Mouse (Mus musculus): ENCODE measurements around the gene Imp3. TPM values are rescaled to one million over a fixed set of nuclear protein-coding genes. Genes with fewer than 3 reads are reported as not detected.

Imp3 gene
- polyA plus RNA-seq, 1 experiment: 83.1 TPM

GRCm38 (mm10) chr9:56925291-56926024 lies 11.8 kb upstream of the Imp3 start:
- H3K4me1 ChIP-seq (ENCODE audit: control insufficient read depth, insufficient read depth, low read length): no peaks in the 10 kb centered on the region; the same call in 1 of the 2 replicates
- TF ChIP-seq CTCF (IDR thresholded peaks at IDR 0.05; ENCODE audit: control insufficient read depth, insufficient read depth, low read length): no peak
- TF ChIP-seq POLR2A (IDR thresholded peaks at IDR 0.05; ENCODE audit: borderline replicate concordance, control insufficient read depth, low read depth, low read length): no peak
- H3K4me3 ChIP-seq (replicated peaks; ENCODE audit: control insufficient read depth, low read depth, low read length): no peak overlapping the region
- 91% methylated on average over 26 of the region's 26 CpGs for WGBS
- H3K27ac ChIP-seq (ENCODE audit: control insufficient read depth, insufficient read depth, low read depth, low read length, poor library complexity): no peak overlapping the region

GRCm38 (mm10) chr9:56926025-56926360 lies 11.3 kb upstream of the Imp3 start:
- H3K4me1 ChIP-seq (ENCODE audit: control insufficient read depth, insufficient read depth, low read length): no peaks in the 10 kb centered on the region; the same call in 1 of the 2 replicates
- TF ChIP-seq CTCF (IDR thresholded peaks at IDR 0.05; ENCODE audit: control insufficient read depth, insufficient read depth, low read length) (no peak), POLR2A (IDR thresholded peaks at IDR 0.05; ENCODE audit: borderline replicate concordance, control insufficient read depth, low read depth, low read length) (no peak)
- 87% methylated on average over 10 of the region's 10 CpGs for WGBS
- no peak overlapping the region for H3K27ac ChIP-seq (ENCODE audit: control insufficient read depth, insufficient read depth, low read depth, low read length, poor library complexity)
- no peak overlapping the region for H3K4me3 ChIP-seq (replicated peaks; ENCODE audit: control insufficient read depth, low read depth, low read length)

- Histone ChIP-seq H3K4me3 (replicated peaks; ENCODE audit: control insufficient read depth, low read depth, low read length) (no peak overlapping the region), H3K27ac (ENCODE audit: control insufficient read depth, insufficient read depth, low read depth, low read length, poor library complexity) (no peak overlapping the region), H3K4me1 (ENCODE audit: control insufficient read depth, insufficient read depth, low read length) (no peaks in the 10 kb centered on the region; the same call in 1 of the 2 replicates)
- TF ChIP-seq CTCF (IDR thresholded peaks at IDR 0.05; ENCODE audit: control insufficient read depth, insufficient read depth, low read length) (no peak), POLR2A (IDR thresholded peaks at IDR 0.05; ENCODE audit: borderline replicate concordance, control insufficient read depth, low read depth, low read length) (no peak)
- 78% methylated on average over 10 of the region's 10 CpGs for WGBS
Observed at GRCm38 (mm10) chr9:56926387-56926786, 10.9 kb upstream of the Imp3 start.

- WGBS: 2% methylated on average over 35 of the region's 35 CpGs
- H3K4me1 ChIP-seq (ENCODE audit: control insufficient read depth, insufficient read depth, low read length): no peaks in the 10 kb centered on the region; the same call in 1 of the 2 replicates
- TF ChIP-seq POLR2A (IDR thresholded peaks at IDR 0.05; ENCODE audit: borderline replicate concordance, control insufficient read depth, low read depth, low read length) (no peak), CTCF (IDR thresholded peaks at IDR 0.05; ENCODE audit: control insufficient read depth, insufficient read depth, low read length) (no peak)
- peak overlapping the region; percentile 79 for H3K4me3 ChIP-seq (replicated peaks; ENCODE audit: control insufficient read depth, low read depth, low read length)
- H3K27ac ChIP-seq (ENCODE audit: control insufficient read depth, insufficient read depth, low read depth, low read length, poor library complexity): 0 out of 2 replicates have a peak overlapping the region, but pooled peaks have one; percentile 13
Observed at GRCm38 (mm10) chr9:56927191-56928012, 9.9 kb upstream of the Imp3 start.

- Histone ChIP-seq H3K27ac (ENCODE audit: control insufficient read depth, insufficient read depth, low read depth, low read length, poor library complexity) (peak within 1 kb of the TSS; percentile 52; the same call in 1 of the 2 replicates), H3K4me1 (ENCODE audit: control insufficient read depth, insufficient read depth, low read length) (no peaks in the 10 kb centered on the region; the same call in 1 of the 2 replicates), H3K4me3 (replicated peaks; ENCODE audit: control insufficient read depth, low read depth, low read length) (peak within 1 kb of the TSS; percentile 79)
- TF ChIP-seq POLR2A (IDR thresholded peaks at IDR 0.05; ENCODE audit: borderline replicate concordance, control insufficient read depth, low read depth, low read length): peak; percentile 45; the same call in 1 of the 2 replicates
- TF ChIP-seq CTCF (IDR thresholded peaks at IDR 0.05; ENCODE audit: control insufficient read depth, insufficient read depth, low read length): peak; percentile 53
- WGBS: under 1% methylated on average over 50 of the region's 50 CpGs
Observed at GRCm38 (mm10) chr9:56928041-56928811, 9.0 kb upstream of the Imp3 start, which contains the start of gene Snx33. Gene Snx33 (minus strand): TSS chr9:56928371.

- Histone ChIP-seq H3K27ac (ENCODE audit: control insufficient read depth, insufficient read depth, low read depth, low read length, poor library complexity) (no peak overlapping the region), H3K4me1 (ENCODE audit: control insufficient read depth, insufficient read depth, low read length) (no peaks in the 10 kb centered on the region; the same call in 1 of the 2 replicates), H3K4me3 (replicated peaks; ENCODE audit: control insufficient read depth, low read depth, low read length) (no peak overlapping the region)
- WGBS: 62% methylated on average over 4 of the region's 4 CpGs
- no peak for TF ChIP-seq POLR2A (IDR thresholded peaks at IDR 0.05; ENCODE audit: borderline replicate concordance, control insufficient read depth, low read depth, low read length)
- no peak for TF ChIP-seq CTCF (IDR thresholded peaks at IDR 0.05; ENCODE audit: control insufficient read depth, insufficient read depth, low read length)
Observed at GRCm38 (mm10) chr9:56929496-56929895, 7.8 kb upstream of the Imp3 start.

GRCm38 (mm10) chr9:56930556-56930955 lies 6.7 kb upstream of the Imp3 start:
- no peak overlapping the region for H3K4me3 ChIP-seq (replicated peaks; ENCODE audit: control insufficient read depth, low read depth, low read length)
- 62% methylated on average over 1 of the region's 1 CpGs for WGBS
- H3K4me1 ChIP-seq (ENCODE audit: control insufficient read depth, insufficient read depth, low read length): no peaks in the 10 kb centered on the region; the same call in 1 of the 2 replicates
- no peak overlapping the region for H3K27ac ChIP-seq (ENCODE audit: control insufficient read depth, insufficient read depth, low read depth, low read length, poor library complexity)
- TF ChIP-seq CTCF (IDR thresholded peaks at IDR 0.05; ENCODE audit: control insufficient read depth, insufficient read depth, low read length) (no peak), POLR2A (IDR thresholded peaks at IDR 0.05; ENCODE audit: borderline replicate concordance, control insufficient read depth, low read depth, low read length) (no peak)

Measured in bone marrow, adult 2 months (tissue).